Mouse (Mus musculus) neural tube, embryonic 14.5 days (tissue): ENCODE measurements around the gene Smad5. TPM values are rescaled to one million over a fixed set of nuclear protein-coding genes. Genes with fewer than 3 reads are reported as not detected.

ENCODE experiments used
- ATAC-seq: fragments of 200-750 bp; cut with Nextera tagmentation; 2 replicates; pipeline ENCODE4 v1.8.0; 2017; ENCODE audit warnings: low read depth, mild to moderate bottlenecking, moderate TSS enrichment, moderate library complexity
- H3K27ac ChIP-seq: fragments of 300-500 bp; sonication (generic); 2 replicates; pipeline ENCODE4 v1.5.1; 2014; ENCODE audit warnings: low read depth, mild to moderate bottlenecking, control low read depth, low read length, moderate library complexity, mixed read lengths
- H3K27me3 ChIP-seq: fragments of 300-500 bp; sonication (generic); 2 replicates; pipeline ENCODE4 v1.6.1; 2014; ENCODE audit warnings: low read length; ENCODE audit not compliant: control insufficient read depth, insufficient read depth
- H3K36me3 ChIP-seq: fragments of 300-500 bp; sonication (generic); 2 replicates; pipeline ENCODE4 v1.6.1; 2014; ENCODE audit warnings: low read length, mixed read lengths; ENCODE audit not compliant: control insufficient read depth, insufficient read depth
- H3K4me1 ChIP-seq: fragments of 300-500 bp; sonication (generic); 2 replicates; pipeline ENCODE4 v1.6.1; 2014; ENCODE audit warnings: low read length; ENCODE audit not compliant: control insufficient read depth, insufficient read depth
- H3K4me2 ChIP-seq: fragments of 300-500 bp; sonication (generic); 2 replicates; pipeline ENCODE4 v1.6.1; 2014; ENCODE audit warnings: mild to moderate bottlenecking, low read depth, low read length, control low read depth
- H3K4me3 ChIP-seq: fragments of 300-500 bp; sonication (generic); 2 replicates; pipeline ENCODE4 v1.5.1; 2014; ENCODE audit warnings: low read depth, low read length, control low read depth, mixed read lengths
- H3K9ac ChIP-seq: fragments of 300-500 bp; sonication (generic); replicated peaks from 2 replicates; pipeline ENCODE4 v1.6.1; 2014; ENCODE audit warnings: low read depth, mild to moderate bottlenecking, control low read depth, low read length, mixed read lengths
- H3K9me3 ChIP-seq: fragments of 300-500 bp; sonication (generic); 2 replicates; pipeline ENCODE4 v1.6.1; 2016; ENCODE audit warnings: low read length; ENCODE audit not compliant: control insufficient read depth
- WGBS: fragments of 180-500 bp; shearing (Covaris S2); extraction: QIAGEN DNeasy Blood & Tissue Kit; methylation state at CpG from one replicate; pipeline ENCODE4 v1.1.7; 2014; 5-methylcytosine and 5-hydroxymethylcytosine counted together
- polyA plus RNA-seq: library from polyadenylated mRNA; unstranded; fragments of >200 nt; fragmentation: Nextera tagmentation; extraction: Ambion mirVana; gene quantifications from 2 replicates; pipeline ENCODE4 v1.2.1, GENCODE M21; 2014

Smad5 gene
- polyA plus RNA-seq, 1 experiment from 2014 or later = 33.2 TPM

DNA sequence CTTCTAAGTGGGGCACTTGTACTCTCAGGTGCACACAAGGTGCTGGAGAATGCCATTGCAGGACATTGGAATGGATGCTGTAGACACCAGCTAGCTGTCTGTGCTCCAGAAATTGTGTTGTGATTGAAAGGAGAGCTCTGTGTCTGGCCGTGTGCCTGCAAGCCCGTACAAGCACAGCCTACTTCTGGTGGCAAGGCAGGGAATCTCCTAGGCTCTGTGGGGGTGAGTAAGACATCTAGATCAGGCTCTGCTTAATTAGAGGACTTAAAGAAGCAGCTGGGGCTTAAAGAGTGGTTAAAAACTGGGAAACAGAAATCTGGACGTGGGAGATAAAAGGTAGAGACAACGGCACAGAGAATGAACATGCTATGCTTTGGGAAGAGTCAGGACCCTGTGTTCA is 4.8 kb downstream of the Smad5 start:
- H3K9ac ChIP-seq = no peak overlapping the region
- H3K4me3 ChIP-seq = no peak overlapping the region
- no peak overlapping the region for H3K27ac ChIP-seq
- peaks cover 28% of the 10 kb centered on the region for H3K4me1 ChIP-seq
- WGBS = 80% methylated on average over 4 of the region's 4 CpGs
- no peaks in the 10 kb centered on the region for H3K9me3 ChIP-seq
- no peaks in the 10 kb centered on the region for H3K27me3 ChIP-seq
- peaks cover 3% of the 10 kb centered on the region; the same call in 1 of the 2 replicates for H3K36me3 ChIP-seq
- ATAC-seq = no peak
- no peak overlapping the region for H3K4me2 ChIP-seq

DNA sequence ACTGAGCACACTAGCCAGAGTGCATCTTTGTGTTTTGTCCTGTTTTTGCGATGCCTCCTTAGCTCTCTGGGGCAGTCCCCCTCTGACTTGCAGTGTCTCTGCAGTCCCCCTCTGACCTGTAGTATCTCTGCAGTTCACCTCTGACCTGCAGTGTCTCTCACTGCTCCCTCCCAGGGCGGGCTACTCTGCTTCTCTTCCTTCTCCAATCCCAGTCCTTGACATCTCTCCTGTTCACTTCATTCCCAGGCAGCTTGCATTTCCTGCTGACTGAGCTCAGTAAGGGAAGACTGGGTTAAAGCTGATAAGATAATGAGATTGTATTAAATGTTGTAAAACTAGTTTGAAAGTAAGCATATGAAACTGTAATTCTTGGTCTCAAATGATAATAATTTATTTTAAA is 7.8 kb downstream of the Smad5 start:
- Histone ChIP-seq H3K9ac (no peak overlapping the region), H3K27ac (no peak overlapping the region), H3K4me2 (no peak overlapping the region), H3K27me3 (no peaks in the 10 kb centered on the region), H3K9me3 (no peaks in the 10 kb centered on the region), H3K4me1 (peaks cover 13% of the 10 kb centered on the region), H3K36me3 (peaks cover 3% of the 10 kb centered on the region; the same call in 1 of the 2 replicates), H3K4me3 (no peak overlapping the region)
- WGBS = 91% methylated on average over 2 of the region's 2 CpGs
- ATAC-seq = no peak

DNA sequence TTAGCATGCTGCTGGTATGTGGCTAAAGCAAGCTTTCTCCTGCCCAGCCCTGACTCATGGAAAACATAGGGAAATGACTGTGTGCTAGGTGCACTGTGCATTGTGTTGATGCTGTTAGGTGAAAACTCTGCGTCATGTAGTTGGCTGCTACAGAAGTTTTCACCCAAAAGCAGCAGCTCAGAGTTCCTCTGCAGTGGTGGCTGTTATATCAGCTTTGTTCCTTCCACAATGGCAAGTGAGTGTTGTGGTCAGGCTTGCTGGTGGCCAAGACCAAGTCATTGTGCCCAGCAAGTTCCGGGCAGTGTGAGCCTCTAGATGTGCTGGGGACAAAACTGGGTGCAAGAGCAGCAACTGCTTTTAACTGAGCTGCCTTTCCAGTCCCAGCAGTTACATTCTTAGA is 9.4 kb downstream of the Smad5 start:
- Histone ChIP-seq H3K4me2 (no peak overlapping the region), H3K27me3 (no peaks in the 10 kb centered on the region), H3K9ac (no peak overlapping the region), H3K36me3 (peaks cover 3% of the 10 kb centered on the region; the same call in 1 of the 2 replicates), H3K4me1 (0 out of 2 replicates have a peak, but pooled peaks cover 2% of the 10 kb centered on the region), H3K27ac (no peak overlapping the region), H3K9me3 (no peaks in the 10 kb centered on the region), H3K4me3 (no peak overlapping the region)
- ATAC-seq = no peak
- 97% methylated on average over 2 of the region's 2 CpGs for WGBS

DNA sequence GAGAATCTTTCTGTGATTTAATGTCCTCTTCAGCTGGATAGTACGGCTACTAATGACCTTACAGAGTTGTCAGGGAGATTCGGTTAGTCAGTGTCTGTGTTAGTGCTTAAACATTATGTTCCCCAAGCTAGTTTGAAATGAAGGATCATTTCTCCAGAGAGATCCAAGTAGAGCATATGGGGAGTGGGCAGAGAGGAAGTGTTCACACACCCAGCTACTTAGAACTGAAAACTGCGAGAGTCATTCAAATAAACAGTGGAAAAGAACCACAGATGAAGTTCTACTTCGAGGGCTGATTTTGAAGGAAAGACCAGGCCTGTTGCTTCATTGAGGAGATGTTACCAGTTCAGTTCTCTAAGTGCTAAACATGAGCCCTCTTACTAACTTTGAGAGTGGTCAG is 23.7 kb downstream of the Smad5 start:
- no peak for ATAC-seq
- no peaks in the 10 kb centered on the region for H3K27me3 ChIP-seq
- no peak overlapping the region for H3K27ac ChIP-seq
- 82% methylated on average over 4 of the region's 4 CpGs for WGBS
- H3K4me1 ChIP-seq = no peaks in the 10 kb centered on the region
- no peaks in the 10 kb centered on the region for H3K9me3 ChIP-seq
- no peak overlapping the region for H3K9ac ChIP-seq
- H3K4me2 ChIP-seq = no peak overlapping the region
- peaks cover 41% of the 10 kb centered on the region for H3K36me3 ChIP-seq
- H3K4me3 ChIP-seq = no peak overlapping the region

- Histone ChIP-seq H3K9me3 (no peaks in the 10 kb centered on the region), H3K4me3 (no peak overlapping the region), H3K4me2 (no peak overlapping the region), H3K27me3 (no peaks in the 10 kb centered on the region), H3K4me1 (no peaks in the 10 kb centered on the region), H3K9ac (no peak overlapping the region), H3K27ac (no peak overlapping the region), H3K36me3 (peaks cover 59% of the 10 kb centered on the region)
- no peak for ATAC-seq
- WGBS = 94% methylated on average over 7 of the region's 7 CpGs
Measured at GRCm38 (mm10) chr13:56729046-56729445, 26.2 kb downstream of the Smad5 start.

GRCm38 (mm10) chr13:56734617-56735016 is 31.8 kb downstream of the Smad5 start:
- no peak for ATAC-seq
- no peaks in the 10 kb centered on the region for H3K4me1 ChIP-seq
- H3K9ac ChIP-seq = no peak overlapping the region
- H3K27ac ChIP-seq = no peak overlapping the region
- WGBS = 89% methylated on average over 4 of the region's 4 CpGs
- no peaks in the 10 kb centered on the region for H3K27me3 ChIP-seq
- no peak overlapping the region for H3K4me3 ChIP-seq
- no peak overlapping the region for H3K4me2 ChIP-seq
- H3K9me3 ChIP-seq = no peaks in the 10 kb centered on the region
- peaks cover 60% of the 10 kb centered on the region for H3K36me3 ChIP-seq

GRCm38 (mm10) chr13:56735212-56735875 is 32.5 kb downstream of the Smad5 start:
- WGBS = 66% methylated on average over 6 of the region's 6 CpGs
- H3K4me3 ChIP-seq = no peak overlapping the region
- H3K27me3 ChIP-seq = no peaks in the 10 kb centered on the region
- H3K36me3 ChIP-seq = peaks cover 60% of the 10 kb centered on the region
- H3K9me3 ChIP-seq = no peaks in the 10 kb centered on the region
- H3K4me2 ChIP-seq = no peak overlapping the region
- no peak for ATAC-seq
- no peak overlapping the region for H3K27ac ChIP-seq
- H3K9ac ChIP-seq = no peak overlapping the region
- no peaks in the 10 kb centered on the region for H3K4me1 ChIP-seq

DNA sequence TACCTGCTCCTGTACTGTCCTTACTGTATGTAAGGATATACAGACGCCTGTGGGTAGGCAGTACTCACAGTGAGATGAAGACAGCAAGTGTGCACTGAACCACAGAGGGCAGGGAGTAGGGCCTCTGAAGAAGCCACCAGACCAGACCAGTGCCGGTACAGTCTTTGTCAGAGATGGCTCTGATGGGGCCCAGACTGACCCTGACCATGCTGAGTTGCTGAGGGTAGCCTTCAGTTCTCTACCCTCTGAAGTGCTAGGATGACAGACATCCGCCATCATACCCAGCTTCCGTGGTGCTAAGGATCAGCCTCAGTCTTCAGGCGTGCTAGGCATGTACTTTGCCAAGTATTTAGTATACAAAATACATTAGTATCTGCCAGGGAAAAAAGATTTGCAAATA is 36.7 kb downstream of the Smad5 start:
- H3K4me3 ChIP-seq = no peak overlapping the region
- H3K4me2 ChIP-seq = no peak overlapping the region
- peaks cover 24% of the 10 kb centered on the region for H3K36me3 ChIP-seq
- WGBS = 95% methylated on average over 5 of the region's 5 CpGs
- no peaks in the 10 kb centered on the region for H3K4me1 ChIP-seq
- ATAC-seq = no peak
- no peak overlapping the region for H3K9ac ChIP-seq
- H3K9me3 ChIP-seq = no peaks in the 10 kb centered on the region
- H3K27ac ChIP-seq = no peak overlapping the region
- no peaks in the 10 kb centered on the region for H3K27me3 ChIP-seq

- 90% methylated on average over 6 of the region's 6 CpGs for WGBS
- Histone ChIP-seq H3K27me3 (no peaks in the 10 kb centered on the region), H3K4me1 (no peaks in the 10 kb centered on the region), H3K4me3 (no peak overlapping the region), H3K4me2 (no peak overlapping the region), H3K36me3 (peaks cover 23% of the 10 kb centered on the region), H3K27ac (no peak overlapping the region), H3K9ac (no peak overlapping the region), H3K9me3 (no peaks in the 10 kb centered on the region)
- ATAC-seq = no peak
Measured at GRCm38 (mm10) chr13:56740496-56740895, 37.7 kb downstream of the Smad5 start.
